In the genomic region with DNA sequence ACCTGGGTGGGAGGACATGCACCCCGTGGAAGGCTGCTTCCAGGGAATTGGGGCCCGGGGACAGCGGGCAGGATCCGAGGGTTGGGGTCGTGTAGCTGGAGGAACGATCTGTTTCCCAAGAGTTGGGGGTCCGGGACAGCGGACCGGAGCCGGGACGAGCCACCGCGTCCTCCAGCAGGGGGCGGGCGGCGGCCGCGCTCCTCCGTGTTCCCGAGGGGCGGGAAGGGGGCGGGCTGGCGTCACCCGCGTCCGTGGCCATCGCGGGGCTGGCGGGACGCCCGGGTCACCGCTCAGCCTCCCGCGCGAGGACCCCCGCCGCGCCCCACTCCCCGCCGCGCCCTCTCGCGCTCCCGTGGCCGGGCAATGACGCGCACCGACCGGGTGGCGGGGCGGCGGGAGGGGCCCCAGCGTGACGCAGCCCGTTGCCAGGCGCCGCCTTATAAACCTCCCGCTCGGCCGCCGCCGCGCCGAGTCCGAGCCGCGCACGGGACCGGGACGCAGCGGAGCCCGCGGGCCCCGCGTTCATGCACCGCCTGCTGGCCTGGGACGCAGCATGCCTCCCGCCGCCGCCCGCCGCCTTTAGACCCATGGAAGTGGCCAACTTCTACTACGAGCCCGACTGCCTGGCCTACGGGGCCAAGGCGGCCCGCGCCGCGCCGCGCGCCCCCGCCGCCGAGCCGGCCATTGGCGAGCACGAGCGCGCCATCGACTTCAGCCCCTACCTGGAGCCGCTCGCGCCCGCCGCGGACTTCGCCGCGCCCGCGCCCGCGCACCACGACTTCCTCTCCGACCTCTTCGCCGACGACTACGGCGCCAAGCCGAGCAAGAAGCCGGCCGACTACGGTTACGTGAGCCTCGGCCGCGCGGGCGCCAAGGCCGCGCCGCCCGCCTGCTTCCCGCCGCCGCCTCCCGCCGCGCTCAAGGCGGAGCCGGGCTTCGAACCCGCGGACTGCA, we compare ENCODE assay signal across 8 mouse cellular contexts. TPM values are rescaled to one million over a fixed set of nuclear protein-coding genes. Genes with fewer than 3 reads are reported as not detected.
DNase-seq lines count a peak whose midpoint lies in the region; ATAC-seq and TF ChIP-seq lines count a peak whose summit lies in the region.

A gene (plus strand): TSS at position 418 of the 954 bp plus-strand sequence.

- peak within 1 kb of the TSS; percentile 74 for H3K27ac ChIP-seq in embryonic facial prominence, embryonic 14.5 days (replicated peaks; ENCODE audit: low read depth, low read length)
- peak within 1 kb of the TSS; percentile 55; the same call in 1 of the 2 replicates for H3K27ac ChIP-seq in limb, embryonic 14.5 days (replicated peaks; ENCODE audit: low read depth, low read length)
- H3K27ac ChIP-seq in midbrain, embryonic 15.5 days = no peak within 1 kb of the TSS

- 0 out of 2 replicates have a peak, but pooled peaks cover 3% of the 10 kb centered on the region for H3K4me1 ChIP-seq in embryonic facial prominence, embryonic 14.5 days (ENCODE audit: control insufficient read depth, insufficient read depth, low read length)
- H3K4me1 ChIP-seq in limb, embryonic 14.5 days (ENCODE audit: control insufficient read depth, insufficient read depth, low read length) = peaks cover 7% of the 10 kb centered on the region; the same call in 1 of the 2 replicates
- H3K4me1 ChIP-seq in midbrain, embryonic 15.5 days = peaks cover 16% of the 10 kb centered on the region; the same call in 1 of the 2 replicates

- peak within 1 kb of the TSS; percentile 74 for H3K4me3 ChIP-seq in embryonic facial prominence, embryonic 14.5 days (ENCODE audit: low read depth, low read length)
- H3K4me3 ChIP-seq in limb, embryonic 14.5 days (replicated peaks; ENCODE audit: low read length) = peak within 1 kb of the TSS; percentile 72
- peak within 1 kb of the TSS; percentile 61 for H3K4me3 ChIP-seq in midbrain, embryonic 15.5 days

- no peaks in the 10 kb centered on the region; the same call in 1 of the 2 replicates for H3K27me3 ChIP-seq in embryonic facial prominence, embryonic 14.5 days (replicated peaks; ENCODE audit: control insufficient read depth, insufficient read depth, low read length)
- peaks cover 23% of the 10 kb centered on the region for H3K27me3 ChIP-seq in limb, embryonic 14.5 days (ENCODE audit: control insufficient read depth, insufficient read depth, low read length)
- peaks cover 63% of the 10 kb centered on the region for H3K27me3 ChIP-seq in midbrain, embryonic 15.5 days (replicated peaks)

- DNase-seq in 3134 (ENCODE audit: extremely low read depth, insufficient read length, low spot score) = peak; percentile 93
- peak; percentile 91 for DNase-seq in adrenal gland, postnatal 25 days
- peak; percentile 85 for DNase-seq in embryonic facial prominence, embryonic 14.5 days (ENCODE audit: low spot score)
- DNase-seq in heart, adult 8-10 months (ENCODE audit: low spot score) = peak; percentile 84
- peak; percentile 73 to 84 for DNase-seq in kidney, adult 8-10 months
- DNase-seq in limb, embryonic 14.5 days (ENCODE audit: low spot score) = peak; percentile 74
- DNase-seq in spleen, adult 18-20 months = peak; percentile 80 to 85

- H3K9ac ChIP-seq in embryonic facial prominence, embryonic 14.5 days (ENCODE audit: low read depth, low read length) = peak within 1 kb of the TSS; percentile 81
- H3K9ac ChIP-seq in limb, embryonic 14.5 days (ENCODE audit: low read depth, low read length, severe bottlenecking) = peak within 1 kb of the TSS; percentile 69
- peak within 1 kb of the TSS; percentile 35 for H3K9ac ChIP-seq in midbrain, embryonic 15.5 days

- ATAC-seq in embryonic facial prominence, embryonic 14.5 days (ENCODE audit: low read depth) = peak; percentile 81
- peak; percentile 79 for ATAC-seq in limb, embryonic 14.5 days (ENCODE audit: low FRiP score, low read depth)
- ATAC-seq in midbrain, embryonic 15.5 days (replicated peaks) = peak; percentile 51; the same call in 1 of the 2 replicates

- H3K4me2 ChIP-seq in embryonic facial prominence, embryonic 14.5 days (ENCODE audit: low read depth, low read length) = peak within 1 kb of the TSS; percentile 98
- H3K4me2 ChIP-seq in limb, embryonic 14.5 days (replicated peaks; ENCODE audit: low read depth, low read length, severe bottlenecking) = peak within 1 kb of the TSS; percentile 94
- peak within 1 kb of the TSS; percentile 82 for H3K4me2 ChIP-seq in midbrain, embryonic 15.5 days

- H3K36me3 ChIP-seq in embryonic facial prominence, embryonic 14.5 days (ENCODE audit: control insufficient read depth, insufficient read depth, low read length) = no peaks in the 10 kb centered on the region
- no peaks in the 10 kb centered on the region for H3K36me3 ChIP-seq in limb, embryonic 14.5 days (ENCODE audit: control insufficient read depth, insufficient read depth, low read length)
- no peaks in the 10 kb centered on the region for H3K36me3 ChIP-seq in midbrain, embryonic 15.5 days (replicated peaks)

- H3K9me3 ChIP-seq in embryonic facial prominence, embryonic 14.5 days (ENCODE audit: control insufficient read depth, low read length) = no peaks in the 10 kb centered on the region
- H3K9me3 ChIP-seq in limb, embryonic 14.5 days (ENCODE audit: control insufficient read depth, low read length) = no peaks in the 10 kb centered on the region
- H3K9me3 ChIP-seq in midbrain, embryonic 15.5 days = no peaks in the 10 kb centered on the region

- under 1% methylated on average over 36 of the region's 147 CpGs for WGBS in embryonic facial prominence, embryonic 14.5 days
- WGBS in limb, embryonic 14.5 days = under 1% methylated on average over 45 of the region's 147 CpGs
- WGBS in midbrain, embryonic 15.5 days = 1% methylated on average over 78 of the region's 147 CpGs

- no peak for TF ChIP-seq POLR2A in limb, embryonic 14.5 days (IDR thresholded peaks at IDR 0.05; ENCODE audit: borderline replicate concordance, extremely low read depth, insufficient read depth, insufficient read length)

RNA-seq across cellular contexts. Expression of the gene that starts here (rescaled TPM):
- total RNA-seq in adrenal gland, postnatal 25 days (2021) = 483 and 585 TPM in 2 replicates
- 18.1 and 30.3 TPM in 2 replicates for polyA plus RNA-seq in embryonic facial prominence, embryonic 14.5 days (2014; fragmentation: Nextera tagmentation; extraction: Ambion mirVana)
- 100 to 1,000 TPM in 1 of 4 experiments, 10 to 100 TPM in 3; 55.1 to 104 (median 84.0) TPM for total RNA-seq in heart, adult 8-10 months (2022)
- polyA plus RNA-seq in limb, embryonic 14.5 days (2012; rRNA removed) = 29.7 and 36.0 TPM in 2 replicates
- polyA plus RNA-seq in limb, embryonic 14.5 days (2014; fragmentation: Nextera tagmentation; extraction: Ambion mirVana) = 20.6 and 27.4 TPM in 2 replicates
- 1.3 and 2.0 TPM in 2 replicates for polyA plus RNA-seq in midbrain, embryonic 15.5 days (2015; fragmentation: Nextera tagmentation; extraction: Ambion mirVana)
